In genomic region chr6:119312381-119312780, GRCm38 (mm10) we compare ENCODE assay signal across 9 mouse cellular contexts.
"Had no signal": no experiment of that assay in that cellular context is flagged by ENCODE, and none has a peak within 500 bp of the region (broad histone marks: within the 10 kb centered on the region; RNA-seq: fewer than 3 reads in every experiment).

No protein-coding gene starts in this region.

- DNase-seq: embryo, embryonic 11 days; forebrain, postnatal 0 days; gastrocnemius, postnatal 10 days; gastrocnemius, postnatal 14 days; gastrocnemius, postnatal 25 days; gastrocnemius, postnatal 36 days; heart, adult 11 months; heart, adult 18-20 months; heart, adult 2 months had no signal
